Mouse (Mus musculus): Measurements from ENCODE around the gene Mylk3. TPM values are rescaled to one million over a fixed set of nuclear protein-coding genes. Genes with fewer than 3 reads are reported as not detected.
A peak's percentile ranks its signal among the peaks of the same experiment; 100 is the strongest.

Mylk3 gene
- polyA plus RNA-seq (2014; fragmentation: Nextera tagmentation; extraction: Ambion mirVana) = 1.4 and 1.7 TPM in 2 replicates

DNA sequence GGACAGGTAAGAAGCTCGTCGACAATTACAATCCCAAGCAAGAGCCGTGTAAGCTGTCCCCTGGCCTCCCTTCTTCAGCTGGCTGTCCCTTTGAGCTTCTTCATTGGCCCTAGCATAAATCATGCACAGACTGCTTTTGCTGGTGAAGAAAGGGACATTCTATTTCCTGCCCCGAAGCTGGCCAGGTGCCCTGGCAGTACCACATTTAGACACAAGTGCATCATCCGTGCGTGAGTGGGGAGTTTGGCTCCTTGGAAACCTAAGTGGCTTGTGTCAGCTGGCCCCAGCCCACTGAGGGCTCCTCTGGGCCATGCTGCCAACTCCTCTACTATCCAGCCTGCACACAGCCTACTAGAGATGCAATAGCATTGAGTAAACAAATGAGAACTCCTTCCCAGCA is at the start of gene Mylk3:
Gene Mylk3, minus strand, starts transcription at position 141 of the 400 bp plus-strand sequence.
- H3K27ac ChIP-seq (replicated peaks; ENCODE audit: low read depth, low read length) = no peak within 1 kb of the TSS
- no peaks in the 10 kb centered on the region for H3K27me3 ChIP-seq (ENCODE audit: control insufficient read depth, insufficient read depth, low read length)
- ATAC-seq (ENCODE audit: insufficient number of reproducible peaks, low FRiP score, low TSS enrichment, low read depth) (no peak), DNase-seq (ENCODE audit: low spot score) (no peak)
- H3K36me3 ChIP-seq (ENCODE audit: control insufficient read depth, insufficient read depth, low read length) = no peaks in the 10 kb centered on the region
- H3K9ac ChIP-seq (ENCODE audit: low read length) = no peak within 1 kb of the TSS
- no peak within 1 kb of the TSS for H3K4me2 ChIP-seq (ENCODE audit: low read depth, severe bottlenecking)
- WGBS = 81% methylated on average over 6 of the region's 6 CpGs
- H3K4me1 ChIP-seq (ENCODE audit: control insufficient read depth, insufficient read depth, low read length) = no peaks in the 10 kb centered on the region
- no peak within 1 kb of the TSS for H3K4me3 ChIP-seq (ENCODE audit: low read depth, low read length)
- H3K9me3 ChIP-seq (ENCODE audit: control insufficient read depth, low read length) = no peaks in the 10 kb centered on the region

DNA sequence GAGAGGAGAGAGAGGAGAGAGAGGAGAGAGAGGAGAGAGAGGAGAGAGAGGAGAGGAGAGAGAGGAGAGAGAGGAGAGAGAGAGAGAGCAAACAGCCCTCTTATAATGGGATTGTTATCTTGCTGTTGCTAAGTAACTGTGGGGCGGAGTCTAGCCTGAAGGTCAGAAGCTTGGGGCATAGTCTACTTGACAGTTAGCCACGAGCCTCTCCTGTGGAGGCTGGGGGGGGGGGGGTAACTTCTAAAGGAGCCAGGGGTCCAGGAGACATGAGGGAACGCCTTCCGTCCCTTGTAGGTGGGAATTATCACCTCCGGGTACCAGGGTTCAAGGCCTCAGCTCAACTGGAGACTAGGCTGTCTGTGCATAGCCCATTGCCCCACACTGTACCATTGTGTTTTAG is 49.6 kb upstream of the Mylk3 start:
- no peak overlapping the region for H3K27ac ChIP-seq (replicated peaks; ENCODE audit: low read depth, low read length)
- H3K27me3 ChIP-seq (ENCODE audit: control insufficient read depth, insufficient read depth, low read length) = no peaks in the 10 kb centered on the region
- no peak overlapping the region for H3K4me3 ChIP-seq (ENCODE audit: low read depth, low read length)
- H3K36me3 ChIP-seq (ENCODE audit: control insufficient read depth, insufficient read depth, low read length) = no peaks in the 10 kb centered on the region
- WGBS = 53% methylated on average over 5 of the region's 5 CpGs
- DNase-seq (ENCODE audit: low spot score) = no peak
- no peak overlapping the region for H3K9ac ChIP-seq (ENCODE audit: low read length)
- H3K4me1 ChIP-seq (ENCODE audit: control insufficient read depth, insufficient read depth, low read length) = peaks cover 7% of the 10 kb centered on the region; the same call in 1 of the 2 replicates
- ATAC-seq (ENCODE audit: insufficient number of reproducible peaks, low FRiP score, low TSS enrichment, low read depth) = no peak
- H3K9me3 ChIP-seq (ENCODE audit: control insufficient read depth, low read length) = no peaks in the 10 kb centered on the region
- no peak overlapping the region for H3K4me2 ChIP-seq (ENCODE audit: low read depth, severe bottlenecking)

DNA sequence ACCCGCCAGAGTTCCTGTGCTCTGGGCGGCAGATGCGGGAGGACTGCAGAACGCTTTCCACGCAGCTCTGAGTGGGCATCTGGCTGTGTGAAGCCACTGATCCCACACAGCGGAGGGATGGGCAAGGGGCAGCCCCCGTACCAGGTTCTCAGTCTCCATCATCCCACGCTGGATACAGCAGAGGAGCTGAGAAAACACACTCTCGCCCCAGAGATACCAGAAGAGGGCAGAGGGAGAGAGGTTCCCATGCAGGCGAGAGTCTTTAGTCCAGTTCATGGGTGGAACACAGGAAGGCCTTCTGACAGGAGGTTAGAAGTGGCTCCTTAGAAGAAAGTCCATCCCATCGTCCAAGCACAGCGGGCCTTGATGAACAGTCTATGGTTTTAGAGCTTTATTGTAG is 48.7 kb upstream of the Mylk3 start:
- H3K9ac ChIP-seq (ENCODE audit: low read length) = no peak overlapping the region
- peaks cover 9% of the 10 kb centered on the region; the same call in 1 of the 2 replicates for H3K4me1 ChIP-seq (ENCODE audit: control insufficient read depth, insufficient read depth, low read length)
- H3K4me3 ChIP-seq (ENCODE audit: low read depth, low read length) = no peak overlapping the region
- no peaks in the 10 kb centered on the region for H3K27me3 ChIP-seq (ENCODE audit: control insufficient read depth, insufficient read depth, low read length)
- no peak overlapping the region for H3K27ac ChIP-seq (replicated peaks; ENCODE audit: low read depth, low read length)
- DNase-seq (ENCODE audit: low spot score) = no peak
- no peak for ATAC-seq (ENCODE audit: insufficient number of reproducible peaks, low FRiP score, low TSS enrichment, low read depth)
- H3K4me2 ChIP-seq (ENCODE audit: low read depth, severe bottlenecking) = no peak overlapping the region
- H3K9me3 ChIP-seq (ENCODE audit: control insufficient read depth, low read length) = no peaks in the 10 kb centered on the region
- 72% methylated on average over 12 of the region's 12 CpGs for WGBS
- no peaks in the 10 kb centered on the region for H3K36me3 ChIP-seq (ENCODE audit: control insufficient read depth, insufficient read depth, low read length)

DNA sequence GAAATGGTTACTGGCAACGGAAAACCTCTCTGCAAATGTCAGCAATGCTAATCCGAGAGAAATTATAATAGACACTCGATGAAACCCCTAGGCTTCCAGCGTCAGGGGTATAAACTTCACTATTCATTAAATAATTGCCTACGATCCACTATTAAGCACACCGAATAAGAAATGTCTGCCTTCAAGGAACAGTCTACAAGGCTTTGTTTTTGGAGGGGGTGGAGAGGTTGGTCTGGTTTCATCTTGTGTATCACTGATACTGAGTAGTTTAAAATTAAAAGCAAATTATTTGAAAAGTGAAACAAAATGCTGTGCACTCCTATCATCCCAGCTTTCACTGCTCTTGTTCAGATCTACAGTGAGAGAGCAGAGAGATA is 46.9 kb upstream of the Mylk3 start:
- no peak for DNase-seq (ENCODE audit: low spot score)
- Histone ChIP-seq H3K27ac (replicated peaks; ENCODE audit: low read depth, low read length) (no peak overlapping the region; the same call in 1 of the 2 replicates), H3K4me3 (ENCODE audit: low read depth, low read length) (peak overlapping the region; percentile 53), H3K27me3 (ENCODE audit: control insufficient read depth, insufficient read depth, low read length) (no peaks in the 10 kb centered on the region), H3K9me3 (ENCODE audit: control insufficient read depth, low read length) (no peaks in the 10 kb centered on the region), H3K9ac (ENCODE audit: low read length) (peak overlapping the region; percentile 47; the same call in 1 of the 2 replicates), H3K4me1 (ENCODE audit: control insufficient read depth, insufficient read depth, low read length) (peaks cover 9% of the 10 kb centered on the region; the same call in 1 of the 2 replicates), H3K36me3 (ENCODE audit: control insufficient read depth, insufficient read depth, low read length) (no peaks in the 10 kb centered on the region), H3K4me2 (ENCODE audit: low read depth, severe bottlenecking) (peak overlapping the region; percentile 45)
- 3% methylated on average over 6 of the region's 6 CpGs for WGBS
- peak; percentile 45; the same call in 1 of the 2 replicates for ATAC-seq (ENCODE audit: insufficient number of reproducible peaks, low FRiP score, low TSS enrichment, low read depth)

DNA sequence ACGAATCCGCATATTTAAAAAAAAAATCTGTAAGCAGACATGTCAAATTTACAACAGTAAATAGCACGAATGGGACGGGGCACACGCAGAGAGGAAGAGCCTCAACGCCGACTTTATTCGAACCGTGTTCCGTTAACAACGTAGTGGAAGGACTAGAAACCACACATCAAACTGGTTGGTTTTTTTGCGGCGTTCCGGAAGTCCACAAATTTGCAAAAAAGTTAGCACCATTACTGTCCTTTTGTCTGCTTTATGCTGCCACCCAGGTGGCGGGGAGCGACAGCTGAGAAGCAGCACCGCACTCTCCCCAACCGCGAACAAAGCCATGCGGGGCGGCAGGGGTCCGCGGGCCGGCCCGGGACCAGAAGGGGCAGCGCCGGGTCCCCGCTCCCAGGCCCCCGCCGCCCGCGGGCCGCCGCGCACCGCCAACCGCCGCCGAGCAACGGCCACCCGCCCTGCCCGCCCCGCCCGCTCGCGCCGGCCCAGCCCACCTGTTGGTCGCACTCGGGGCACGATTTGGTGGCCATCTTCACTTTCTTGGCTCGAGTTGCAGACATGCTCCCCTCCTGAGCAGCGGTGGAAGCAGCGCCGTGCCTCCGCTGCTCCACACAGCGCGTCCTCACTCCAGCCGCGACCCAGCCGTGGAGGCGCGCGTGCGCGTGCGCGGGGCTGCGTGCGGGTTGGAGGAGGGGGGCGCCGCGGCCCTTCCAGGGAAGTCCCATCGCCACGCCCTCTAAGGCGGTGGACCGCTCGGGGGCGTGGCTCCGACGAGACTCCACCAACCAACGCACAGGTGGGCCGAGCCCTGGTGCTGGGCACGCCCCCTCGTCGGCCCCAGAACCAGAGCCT is 46.2 kb upstream of the Mylk3 start, which contains the start of gene 4921524J17Rik:
Gene 4921524J17Rik, minus strand, starts transcription at position 666 of the 849 bp plus-strand sequence.
- no peaks in the 10 kb centered on the region for H3K36me3 ChIP-seq (ENCODE audit: control insufficient read depth, insufficient read depth, low read length)
- peak; percentile 97 for DNase-seq (ENCODE audit: low spot score)
- H3K27ac ChIP-seq (replicated peaks; ENCODE audit: low read depth, low read length) = peak within 1 kb of the TSS; percentile 97
- WGBS = under 1% methylated on average over 49 of the region's 85 CpGs
- H3K4me2 ChIP-seq (ENCODE audit: low read depth, severe bottlenecking) = peak within 1 kb of the TSS; percentile 45
- H3K4me1 ChIP-seq (ENCODE audit: control insufficient read depth, insufficient read depth, low read length) = peaks cover 9% of the 10 kb centered on the region; the same call in 1 of the 2 replicates
- no peaks in the 10 kb centered on the region for H3K9me3 ChIP-seq (ENCODE audit: control insufficient read depth, low read length)
- peak within 1 kb of the TSS; percentile 89 for H3K9ac ChIP-seq (ENCODE audit: low read length)
- H3K27me3 ChIP-seq (ENCODE audit: control insufficient read depth, insufficient read depth, low read length) = no peaks in the 10 kb centered on the region
- ATAC-seq (ENCODE audit: insufficient number of reproducible peaks, low FRiP score, low TSS enrichment, low read depth) = peak; percentile 99
- peak within 1 kb of the TSS; percentile 53 for H3K4me3 ChIP-seq (ENCODE audit: low read depth, low read length)

DNA sequence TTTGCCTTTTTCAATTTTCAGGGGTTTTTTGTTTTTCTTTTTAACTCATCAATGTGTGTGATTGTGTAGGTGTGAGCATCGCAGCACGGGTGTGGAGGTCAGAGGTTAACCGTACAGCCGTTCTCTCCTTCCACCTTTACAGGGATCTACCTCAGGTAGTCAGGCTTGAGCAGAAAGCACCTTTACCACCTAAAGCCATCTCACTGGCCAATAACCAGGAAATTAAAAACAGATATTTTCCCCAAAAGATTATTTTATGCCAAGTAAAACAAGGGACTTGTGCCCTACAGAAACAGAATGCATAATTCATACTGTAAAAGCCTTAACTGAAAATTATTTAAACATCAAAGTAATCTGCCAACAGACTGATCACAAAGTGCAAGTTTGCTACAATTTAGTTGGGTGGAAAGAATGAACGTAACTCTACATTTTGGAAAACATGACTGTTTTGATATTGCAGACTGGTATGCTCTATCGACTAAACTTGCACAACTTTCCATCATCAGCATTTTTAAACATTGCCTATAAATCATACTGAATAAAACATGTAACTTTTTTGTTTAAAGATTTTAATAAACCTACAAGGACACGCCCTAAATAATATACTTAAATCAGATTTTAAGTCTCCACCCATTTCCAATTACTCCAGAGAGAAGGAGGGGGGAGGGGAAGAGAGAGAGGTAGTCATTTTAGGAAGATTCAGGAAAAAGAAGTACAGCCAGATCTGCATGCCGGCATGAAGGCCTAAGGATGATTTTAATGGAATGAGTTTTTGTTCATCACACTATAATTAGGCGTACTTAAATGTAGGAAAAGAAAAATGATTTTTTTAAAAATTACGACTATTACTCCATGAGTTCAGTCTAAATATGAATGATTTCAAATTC is 45.4 kb upstream of the Mylk3 start:
- no peak for DNase-seq (ENCODE audit: low spot score)
- Histone ChIP-seq H3K36me3 (ENCODE audit: control insufficient read depth, insufficient read depth, low read length) (no peaks in the 10 kb centered on the region; the same call in 1 of the 2 replicates), H3K4me1 (ENCODE audit: control insufficient read depth, insufficient read depth, low read length) (peaks cover 9% of the 10 kb centered on the region; the same call in 1 of the 2 replicates), H3K9me3 (ENCODE audit: control insufficient read depth, low read length) (no peaks in the 10 kb centered on the region), H3K4me2 (ENCODE audit: low read depth, severe bottlenecking) (peak overlapping the region; percentile 45), H3K9ac (ENCODE audit: low read length) (peak overlapping the region; percentile 89; the same call in 1 of the 2 replicates), H3K27me3 (ENCODE audit: control insufficient read depth, insufficient read depth, low read length) (no peaks in the 10 kb centered on the region), H3K27ac (replicated peaks; ENCODE audit: low read depth, low read length) (peak overlapping the region; percentile 97; the same call in 1 of the 2 replicates), H3K4me3 (ENCODE audit: low read depth, low read length) (peak overlapping the region; percentile 53)
- WGBS = 18% methylated on average over 10 of the region's 10 CpGs
- ATAC-seq (ENCODE audit: insufficient number of reproducible peaks, low FRiP score, low TSS enrichment, low read depth) = no peak

DNA sequence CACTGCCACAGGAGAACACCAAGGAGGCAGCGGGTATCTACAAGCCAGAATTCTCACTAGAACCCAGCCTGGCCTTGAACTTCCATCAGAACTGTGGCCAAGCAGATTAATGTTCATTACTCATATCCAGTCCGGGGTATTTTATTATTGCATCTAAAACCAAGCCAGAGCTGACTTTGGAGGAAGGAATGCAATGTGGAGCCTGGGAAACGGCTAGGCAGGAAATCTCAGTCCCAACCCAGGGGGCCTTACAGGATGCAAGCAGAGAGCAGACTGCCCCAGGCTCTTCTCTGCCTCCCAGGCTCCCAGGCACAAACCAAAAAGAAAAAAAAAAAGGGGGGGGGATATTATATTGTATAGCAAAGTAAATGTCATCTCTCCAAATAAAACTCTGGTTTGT is 44.7 kb upstream of the Mylk3 start:
- Histone ChIP-seq H3K36me3 (ENCODE audit: control insufficient read depth, insufficient read depth, low read length) (no peaks in the 10 kb centered on the region; the same call in 1 of the 2 replicates), H3K9me3 (ENCODE audit: control insufficient read depth, low read length) (no peaks in the 10 kb centered on the region), H3K4me3 (ENCODE audit: low read depth, low read length) (peak overlapping the region; percentile 53; the same call in 1 of the 2 replicates), H3K4me1 (ENCODE audit: control insufficient read depth, insufficient read depth, low read length) (peaks cover 9% of the 10 kb centered on the region; the same call in 1 of the 2 replicates), H3K27me3 (ENCODE audit: control insufficient read depth, insufficient read depth, low read length) (no peaks in the 10 kb centered on the region), H3K27ac (replicated peaks; ENCODE audit: low read depth, low read length) (no peak overlapping the region), H3K9ac (ENCODE audit: low read length) (no peak overlapping the region), H3K4me2 (ENCODE audit: low read depth, severe bottlenecking) (peak overlapping the region; percentile 45)
- peak; percentile 45 for DNase-seq (ENCODE audit: low spot score)
- no peak for ATAC-seq (ENCODE audit: insufficient number of reproducible peaks, low FRiP score, low TSS enrichment, low read depth)
- 28% methylated on average over 3 of the region's 3 CpGs for WGBS

DNA sequence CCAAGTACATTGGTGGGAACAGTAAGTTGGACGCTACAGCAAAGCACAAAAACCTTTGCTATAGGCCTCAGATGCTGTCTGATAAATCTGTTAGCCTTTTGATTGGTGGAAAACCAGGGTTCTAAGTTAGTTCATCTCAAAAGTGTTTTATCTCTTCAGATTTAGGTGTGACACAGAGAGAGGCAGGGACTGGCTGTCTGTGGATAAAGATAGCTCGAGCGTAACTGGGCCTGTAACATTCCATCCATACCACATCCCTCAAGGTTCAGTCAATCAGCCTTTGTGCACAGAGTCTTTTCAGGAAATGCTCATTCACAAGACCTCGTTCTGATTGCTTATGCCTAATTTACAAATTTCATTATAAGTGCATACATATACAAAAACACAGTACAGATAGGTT is 43.1 kb upstream of the Mylk3 start:
- no peak overlapping the region for H3K9ac ChIP-seq (ENCODE audit: low read length)
- no peak overlapping the region for H3K4me2 ChIP-seq (ENCODE audit: low read depth, severe bottlenecking)
- H3K4me1 ChIP-seq (ENCODE audit: control insufficient read depth, insufficient read depth, low read length) = peaks cover 9% of the 10 kb centered on the region; the same call in 1 of the 2 replicates
- WGBS = 56% methylated on average over 4 of the region's 4 CpGs
- H3K27me3 ChIP-seq (ENCODE audit: control insufficient read depth, insufficient read depth, low read length) = no peaks in the 10 kb centered on the region
- H3K9me3 ChIP-seq (ENCODE audit: control insufficient read depth, low read length) = no peaks in the 10 kb centered on the region
- H3K4me3 ChIP-seq (ENCODE audit: low read depth, low read length) = no peak overlapping the region
- DNase-seq (ENCODE audit: low spot score) (no peak), ATAC-seq (ENCODE audit: insufficient number of reproducible peaks, low FRiP score, low TSS enrichment, low read depth) (no peak)
- no peaks in the 10 kb centered on the region; the same call in 1 of the 2 replicates for H3K36me3 ChIP-seq (ENCODE audit: control insufficient read depth, insufficient read depth, low read length)
- no peak overlapping the region for H3K27ac ChIP-seq (replicated peaks; ENCODE audit: low read depth, low read length)
